Mouse (Mus musculus) adrenal gland, postnatal 25 days (tissue): ENCODE measurements around the gene Smyd3. TPM values are rescaled to one million over a fixed set of nuclear protein-coding genes. Genes with fewer than 3 reads are reported as not detected.
A peak's percentile ranks its signal among the peaks of the same experiment; 100 is the strongest.
"Not testable (repeated sequence)": the region's sequence is repeated elsewhere in the genome, so short reads cannot be mapped to it uniquely, and the experiment has no call there.

Source experiments
- DNase-seq: peaks from one replicate; pipeline ENCODE4 v3.0.0; 2021; ENCODE audit warnings: mixed read lengths
- total RNA-seq: library from RNA; stranded (reverse); gene quantifications from 2 replicates; pipeline ENCODE4 v1.2.3, GENCODE M21; 2021

Gene Smyd3
- total RNA-seq, 1 experiment from 2014 or later = 9.6 TPM

DNA sequence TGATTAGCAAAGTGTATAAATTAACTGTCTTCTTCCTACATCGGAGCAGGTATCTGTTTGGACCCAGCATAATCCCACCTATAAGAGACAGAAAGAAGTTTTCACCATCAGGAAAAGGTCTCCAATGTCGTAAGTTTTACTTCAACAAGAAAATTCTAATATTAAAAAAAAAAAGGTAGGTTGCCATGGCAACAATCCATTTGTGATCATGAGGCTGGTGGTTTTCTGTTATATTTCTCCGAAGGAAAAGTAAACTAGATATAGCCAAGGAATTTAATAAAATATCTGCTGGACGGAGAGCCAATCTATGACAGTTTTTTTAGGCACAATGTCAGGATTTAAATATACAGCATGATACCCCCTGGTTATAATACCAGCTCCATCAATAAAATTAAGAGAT is 142.9 kb downstream of the Smyd3 start:
- DNase-seq = no peak

DNA sequence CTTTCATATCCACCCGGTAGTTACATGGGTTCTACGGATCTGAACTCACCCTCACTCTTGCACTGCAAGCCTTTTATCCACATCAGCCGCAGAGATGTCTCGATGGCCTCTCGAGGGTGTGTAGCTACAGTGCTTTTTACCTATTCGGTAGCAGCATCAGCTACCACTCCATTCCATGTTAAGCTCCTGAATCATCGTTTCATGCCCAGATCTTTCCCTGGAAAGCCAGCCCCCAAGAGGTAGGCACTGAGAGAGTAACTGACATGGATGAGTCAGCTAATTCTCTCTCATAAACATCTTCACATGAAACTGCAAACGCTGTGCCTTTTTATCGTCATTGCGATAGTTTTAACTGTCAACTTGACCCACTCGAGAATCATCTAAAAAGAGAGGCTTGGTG is 143.9 kb downstream of the Smyd3 start:
- no peak for DNase-seq

DNA sequence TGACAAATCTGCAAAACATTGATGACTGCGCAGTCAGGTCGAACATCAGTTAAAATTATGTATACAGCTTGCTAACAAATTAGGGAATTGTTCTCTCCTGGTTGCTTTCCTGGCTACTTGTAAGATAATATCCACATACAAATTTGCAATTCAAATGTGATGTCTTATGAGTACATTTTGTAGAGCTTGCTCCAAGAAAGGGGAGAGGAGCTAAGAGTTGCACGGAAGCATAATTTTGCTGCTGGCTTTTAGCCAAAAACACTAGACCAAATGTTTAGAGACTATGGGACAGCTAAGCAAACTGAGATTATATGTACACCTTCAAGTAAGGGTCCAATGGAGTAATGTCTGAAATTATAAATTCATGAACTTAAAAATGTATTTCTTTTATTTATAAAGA is 146.7 kb downstream of the Smyd3 start:
- no peak for DNase-seq

DNA sequence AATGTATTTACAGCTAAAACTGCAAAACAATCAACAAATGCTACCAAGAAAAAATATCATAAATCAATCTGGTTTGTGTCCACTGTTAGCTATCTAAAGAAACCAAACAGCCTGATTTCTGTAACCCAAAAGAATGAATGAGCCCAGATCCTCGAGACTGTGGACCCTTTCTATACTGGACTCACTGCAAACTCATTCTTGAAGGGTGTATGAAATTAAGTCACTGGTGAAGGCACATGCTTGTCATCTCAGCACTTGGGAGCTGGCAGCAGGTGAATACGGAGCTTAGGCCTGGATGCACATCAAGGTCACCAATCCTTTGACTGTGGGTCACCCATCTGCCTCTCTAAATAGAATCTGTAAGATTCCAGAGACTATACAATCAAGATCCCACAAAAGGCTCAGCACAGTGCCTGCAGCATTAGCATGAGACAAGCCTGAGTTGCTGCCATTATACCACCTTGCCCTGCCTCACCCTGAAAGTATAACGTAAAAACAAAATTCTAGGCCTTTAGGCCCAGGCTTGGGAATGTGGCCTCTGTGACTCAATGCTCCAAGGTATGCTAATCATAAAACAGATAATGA is 149.3 kb downstream of the Smyd3 start:
- no peak for DNase-seq

DNA sequence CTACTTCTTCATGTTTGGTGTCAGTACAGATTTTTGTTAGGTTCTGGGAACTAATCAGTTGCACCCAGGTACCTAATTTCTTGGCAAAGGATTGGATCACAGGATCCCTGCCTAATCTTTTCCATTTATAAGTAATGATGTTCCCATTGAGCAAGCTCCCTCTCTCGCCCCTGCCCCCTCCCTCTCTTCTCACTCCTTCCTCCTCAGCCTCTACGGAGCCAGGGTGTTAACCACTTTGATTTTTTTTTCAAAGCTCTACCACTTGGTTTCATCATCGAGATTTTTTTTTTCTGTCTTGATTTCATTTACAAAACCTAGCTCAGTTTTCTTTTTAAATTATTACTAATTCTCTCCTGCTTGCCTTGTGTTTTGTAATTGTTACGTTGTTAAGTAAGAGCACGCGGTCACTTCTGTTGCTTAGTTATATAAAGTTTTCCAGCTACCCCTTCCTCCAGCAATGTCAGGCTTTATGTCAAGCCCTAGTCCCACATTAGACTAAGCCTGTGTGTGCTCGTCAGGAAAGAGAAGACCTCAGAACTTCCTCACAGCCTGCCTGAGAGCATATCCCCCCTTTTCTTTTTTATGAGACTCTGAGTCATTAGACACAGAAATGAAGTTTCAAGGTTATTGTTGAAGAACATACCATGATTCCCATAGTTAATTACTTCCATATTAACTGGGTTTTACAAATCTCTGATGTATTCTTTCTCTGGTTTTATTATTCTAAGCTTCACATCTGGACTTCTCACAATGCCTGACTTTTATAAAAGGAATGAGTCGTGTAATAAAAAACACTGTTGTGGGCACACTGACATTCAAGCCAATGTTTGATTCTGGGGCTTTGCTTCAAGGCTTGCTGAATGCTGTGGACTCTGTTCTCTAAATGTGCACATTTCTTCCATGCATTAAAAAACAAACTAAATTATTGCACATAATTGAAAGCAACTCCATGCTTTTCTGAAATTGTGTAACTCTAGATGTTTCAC is 156.1 kb downstream of the Smyd3 start:
- DNase-seq = no peak

DNA sequence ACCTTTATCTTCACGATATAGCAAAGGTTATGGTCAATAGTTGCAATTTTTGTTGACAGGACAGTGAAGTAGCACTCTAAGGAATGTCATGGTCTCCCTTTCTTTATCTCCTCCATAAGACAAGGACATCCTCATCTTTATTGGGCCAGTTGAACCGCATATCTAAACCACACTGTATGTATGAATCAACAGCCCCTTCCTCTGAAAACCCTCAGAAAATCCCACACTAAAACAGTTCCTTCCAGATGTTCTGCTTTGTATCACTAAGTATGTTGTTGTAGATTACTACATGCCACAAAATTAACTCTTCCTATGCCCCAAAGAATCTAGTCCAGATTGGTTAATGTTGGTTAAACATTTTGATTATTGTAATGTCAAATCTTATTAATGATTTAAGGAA is 160.7 kb downstream of the Smyd3 start:
- DNase-seq = no peak

DNA sequence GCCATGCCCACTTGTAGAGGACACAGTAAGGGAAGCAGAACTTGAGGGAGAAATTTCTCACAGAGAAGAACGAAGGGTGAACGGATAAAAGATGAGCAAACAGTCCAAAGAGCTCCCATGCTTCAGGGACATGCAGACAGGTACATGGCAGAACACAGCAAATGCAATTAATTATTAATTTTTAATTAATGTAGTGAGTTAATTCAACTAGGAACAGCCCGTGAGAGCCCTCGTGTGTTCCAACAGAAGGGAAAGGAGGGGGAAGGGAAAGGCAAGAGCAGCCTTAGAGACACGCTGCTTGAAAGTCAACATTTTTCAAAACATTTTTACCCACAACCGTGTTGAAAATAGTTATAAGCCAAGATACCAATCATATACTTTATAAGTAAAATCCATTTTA is 163.6 kb downstream of the Smyd3 start:
- DNase-seq = no peak

DNA sequence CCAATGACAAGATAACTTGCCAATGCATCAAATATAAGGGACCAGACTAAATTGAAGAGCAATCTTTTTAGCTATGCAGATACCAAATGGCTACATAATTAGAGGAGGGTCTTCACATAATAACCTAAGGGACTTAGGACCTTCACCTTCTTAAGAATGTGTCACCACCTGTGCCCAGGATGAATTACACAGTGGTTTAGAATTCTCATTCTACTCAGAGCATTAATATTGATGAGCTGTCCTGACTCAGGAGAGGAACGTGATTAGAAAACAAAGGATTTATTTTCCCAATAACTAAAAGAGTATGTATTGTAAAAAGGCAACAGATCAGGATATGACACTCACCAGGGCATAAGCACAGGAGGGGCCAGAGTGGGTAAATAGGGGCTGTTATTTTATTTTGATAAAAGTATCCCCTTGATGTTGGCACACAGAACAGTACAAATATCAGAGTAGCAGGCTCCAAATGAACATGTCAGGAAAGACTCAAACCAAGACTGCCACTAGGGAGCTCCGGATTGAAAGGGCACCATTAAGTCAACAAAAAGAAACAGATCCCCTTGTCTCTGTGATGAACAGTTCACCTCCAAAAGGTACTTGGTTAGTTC is 172.4 kb downstream of the Smyd3 start:
- DNase-seq = no peak

DNA sequence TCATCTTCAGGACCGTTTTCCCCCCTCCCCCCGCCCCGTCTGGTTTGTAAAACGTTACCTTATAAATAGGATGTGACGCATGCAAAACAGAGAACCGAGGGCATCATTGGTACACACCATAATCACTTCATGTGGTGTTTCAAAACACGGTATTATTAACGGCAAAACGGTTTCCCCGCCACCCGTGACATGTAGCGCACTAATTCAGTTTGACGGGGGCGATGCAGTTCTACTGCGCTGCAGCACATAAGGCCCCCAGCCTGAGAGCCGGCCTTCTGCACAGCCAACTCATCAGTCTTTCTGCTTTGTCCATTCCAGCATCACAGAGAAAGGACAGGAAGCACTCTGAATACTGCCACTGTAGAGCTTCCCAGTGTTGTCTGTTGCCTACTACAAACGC is 174.4 kb downstream of the Smyd3 start:
- DNase-seq = no peak

DNA sequence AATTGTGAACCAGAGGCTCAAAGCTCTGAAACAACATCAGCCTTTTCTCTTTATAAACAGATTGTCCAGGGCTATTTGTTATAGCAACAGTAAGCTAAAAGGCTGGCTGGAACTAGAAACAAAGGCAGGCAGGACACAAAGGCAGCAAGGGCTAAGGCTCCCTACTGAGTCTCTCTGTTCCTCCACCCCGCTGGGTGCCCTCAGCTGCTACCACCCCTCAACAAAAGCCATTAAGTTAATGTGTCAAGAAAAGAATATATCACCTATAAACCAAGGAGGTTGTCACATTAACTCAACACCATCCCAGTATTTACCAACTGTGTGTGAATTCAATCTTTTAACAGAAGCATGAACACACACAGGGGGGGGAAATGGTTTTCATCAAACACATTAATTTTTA is 176.3 kb downstream of the Smyd3 start:
- no peak for DNase-seq

DNA sequence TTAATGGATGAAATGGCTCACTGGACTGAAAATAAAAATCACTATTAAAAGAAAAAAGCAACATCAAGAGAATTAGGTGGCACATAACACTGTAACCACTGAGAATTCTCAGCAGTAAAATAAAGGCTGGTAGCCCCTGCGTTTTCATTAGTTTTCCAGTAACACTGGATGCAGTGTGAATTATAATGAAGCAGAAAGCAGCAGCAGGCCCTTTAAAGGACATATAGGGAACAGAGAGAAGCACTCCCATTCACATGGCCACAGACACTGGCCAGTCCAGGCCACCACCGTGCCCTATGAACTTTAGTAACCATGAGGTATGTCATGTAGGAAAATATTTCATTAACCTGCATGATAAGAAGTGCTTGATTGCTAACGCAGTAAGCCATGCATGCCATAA is 178.8 kb downstream of the Smyd3 start:
- no peak for DNase-seq

DNA sequence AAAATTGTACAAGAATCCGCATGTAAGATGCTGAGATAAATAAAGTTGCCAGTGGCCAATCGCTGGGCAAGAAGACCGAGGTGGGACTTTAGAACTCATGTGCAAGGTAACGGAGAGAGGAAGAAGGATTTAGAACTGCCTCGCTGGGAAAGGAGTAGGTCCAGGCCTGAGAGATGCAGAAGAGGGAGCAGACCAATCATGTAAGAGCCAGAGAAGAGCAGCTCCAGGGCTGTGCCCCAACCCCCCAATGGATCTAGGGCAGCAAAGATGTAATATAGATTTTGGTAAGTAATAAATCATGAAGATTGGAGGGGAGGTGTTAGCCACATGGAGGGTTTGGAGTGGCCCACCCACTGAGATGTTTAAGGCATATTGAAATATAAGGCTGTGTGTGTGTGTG is 180.3 kb downstream of the Smyd3 start:
- no peak for DNase-seq

DNA sequence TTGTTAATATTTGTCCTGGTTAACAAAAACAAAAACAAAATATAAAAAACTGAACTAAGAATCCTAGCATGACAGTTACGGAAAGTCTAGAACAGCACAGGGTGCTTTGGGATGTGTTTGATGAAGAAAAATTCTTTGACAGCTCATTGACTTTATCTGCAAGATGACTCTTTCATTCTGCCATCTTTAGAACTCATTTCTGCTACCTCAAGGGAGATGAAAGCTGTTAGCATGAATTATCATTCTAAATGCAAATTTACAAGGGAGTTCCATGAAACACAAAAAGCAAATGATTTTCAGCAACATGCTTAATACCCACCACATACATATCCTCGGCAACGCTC is 190.9 kb downstream of the Smyd3 start:
- DNase-seq = no peak

DNA sequence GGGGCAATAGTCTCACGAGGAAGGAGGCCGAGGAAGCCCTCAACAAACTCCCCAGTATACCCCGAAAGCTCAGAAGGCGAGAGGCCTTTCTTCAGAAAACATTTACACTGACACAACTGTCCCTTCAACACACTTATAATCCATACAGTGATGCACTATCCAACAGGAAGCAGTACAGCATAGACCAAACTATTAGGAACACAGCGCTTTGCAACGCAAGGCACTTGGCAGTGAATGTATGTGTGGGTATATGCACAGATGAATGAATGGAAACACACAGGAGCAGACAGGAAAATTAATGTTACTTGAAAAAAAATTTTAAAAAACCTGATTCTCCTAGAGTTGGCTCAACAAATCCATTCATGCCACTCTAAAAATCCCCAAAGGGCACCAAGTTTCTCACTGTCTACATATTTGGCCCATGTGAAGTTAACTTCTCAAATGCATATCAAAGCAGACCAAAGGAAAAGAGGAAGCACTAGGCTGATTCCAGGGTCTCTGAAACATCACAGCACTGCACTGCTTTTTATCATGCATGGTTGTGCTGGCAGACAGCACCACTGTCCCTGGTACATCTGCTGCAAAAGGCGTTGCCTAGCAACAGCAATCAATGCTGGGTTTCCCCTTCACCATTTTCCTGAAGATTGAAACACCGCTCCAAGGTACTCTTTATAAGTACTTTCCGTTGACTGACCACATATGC is 191.4 kb downstream of the Smyd3 start:
- DNase-seq = no peak

DNA sequence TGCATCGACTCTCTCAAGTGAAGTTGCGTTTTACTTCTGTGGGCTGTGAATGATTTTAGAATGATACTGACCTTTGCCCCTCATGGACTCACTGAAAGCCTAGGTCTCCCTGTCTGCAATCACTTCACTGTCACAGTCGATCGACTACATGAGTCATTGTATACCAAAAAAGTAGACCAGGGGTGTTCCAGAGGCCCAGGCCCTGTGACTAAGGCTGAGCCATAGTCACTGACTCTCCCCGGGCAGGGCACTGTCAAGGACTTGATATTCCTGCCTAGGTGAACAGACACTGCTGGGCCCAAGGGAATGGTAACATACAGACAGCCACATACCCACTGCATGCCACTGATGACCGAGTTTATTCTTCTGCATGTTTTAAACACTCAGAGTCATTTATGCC is 193.6 kb downstream of the Smyd3 start:
- peak; percentile 49 for DNase-seq

DNA sequence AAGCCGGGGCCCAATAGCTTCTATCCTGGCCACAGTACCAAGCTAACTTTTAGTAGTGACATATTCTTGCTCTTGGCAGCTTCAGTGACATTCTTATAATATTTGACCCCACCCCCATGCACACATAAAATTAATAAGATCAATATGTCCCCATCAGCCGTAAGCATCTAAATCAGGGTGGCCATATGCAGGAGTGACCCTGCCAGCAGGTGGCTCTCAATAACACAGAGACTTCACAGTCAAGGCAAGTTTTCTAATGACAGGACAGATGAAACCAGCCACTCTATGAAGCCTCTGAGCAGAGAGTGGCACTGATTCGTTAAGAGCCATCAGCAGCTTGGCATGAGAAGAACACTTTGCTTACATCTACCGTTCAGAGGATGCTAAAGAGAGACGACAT is 204.2 kb downstream of the Smyd3 start:
- no peak for DNase-seq

DNA sequence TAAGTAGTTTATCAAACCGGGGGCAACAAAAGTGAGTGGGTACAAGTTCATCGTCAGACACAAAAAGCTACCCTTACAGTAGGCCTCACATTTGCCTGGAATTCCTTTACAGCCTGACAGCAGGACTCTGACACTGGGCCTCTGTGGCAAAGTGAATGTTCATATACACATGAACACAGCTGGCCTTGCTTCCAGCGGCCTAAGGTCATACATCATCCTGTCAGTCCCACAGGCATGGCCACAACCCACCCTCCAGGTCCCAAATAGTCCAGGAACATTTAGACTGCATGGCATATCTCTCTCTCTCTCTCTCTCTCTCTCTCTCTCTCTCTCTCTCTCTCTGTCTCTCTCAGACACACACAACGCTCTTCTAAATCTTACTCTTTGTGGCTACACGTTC is 208.4 kb downstream of the Smyd3 start:
- DNase-seq = no peak

DNA sequence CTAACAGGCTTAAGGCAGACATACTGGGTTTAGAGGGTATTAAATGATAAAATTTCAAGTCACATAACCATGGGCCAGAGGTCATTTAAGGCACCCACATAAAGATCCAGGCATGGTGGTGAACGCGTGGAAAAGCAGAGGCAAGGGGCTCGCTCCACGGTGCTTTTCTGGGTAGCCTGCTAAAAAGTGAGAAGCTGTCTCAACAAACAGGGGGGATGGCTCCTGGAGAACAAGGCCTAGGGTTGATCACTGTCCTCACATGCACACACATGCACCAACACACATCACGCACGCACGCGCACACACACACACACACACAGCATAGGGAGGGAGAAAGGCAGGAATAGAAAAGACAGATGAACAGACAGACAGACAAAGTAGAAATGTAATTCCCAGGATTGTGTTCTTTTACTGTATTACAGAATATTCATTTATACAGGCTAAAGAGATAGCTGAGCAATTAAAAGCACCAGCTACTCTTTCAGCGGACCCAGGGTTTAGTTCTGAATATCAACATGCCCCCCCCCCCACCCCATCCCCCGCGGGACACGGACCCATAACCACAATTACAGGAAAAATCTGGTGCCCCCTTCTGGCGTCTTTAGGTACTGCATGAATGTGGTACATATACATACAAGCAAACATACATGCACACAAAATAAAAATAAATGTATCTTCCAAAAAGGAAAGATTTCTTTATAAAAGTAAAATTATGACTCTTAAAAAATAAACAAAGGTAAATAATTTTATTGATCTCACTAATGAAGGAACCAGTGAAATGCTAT is 215.2 kb downstream of the Smyd3 start:
- no peak for DNase-seq

DNA sequence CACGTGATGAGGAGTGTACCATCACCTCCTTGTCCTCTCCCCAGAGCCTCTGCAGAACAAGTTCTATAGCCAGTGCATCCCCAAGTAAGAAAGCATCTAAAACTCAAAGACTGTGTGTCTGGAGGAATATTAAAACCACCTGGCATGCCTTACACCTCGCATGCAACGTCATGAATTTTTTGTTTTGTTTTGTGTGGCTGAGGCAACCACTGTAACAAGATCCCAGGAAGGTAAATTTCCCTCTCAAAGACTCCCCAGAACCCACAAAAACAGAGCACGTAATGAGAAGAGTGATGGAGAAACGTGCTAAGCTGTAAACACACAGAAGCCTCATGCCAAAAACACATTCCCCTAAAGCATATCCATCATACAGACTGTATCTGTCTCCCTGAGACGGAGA is 222.2 kb downstream of the Smyd3 start:
- no peak for DNase-seq

DNA sequence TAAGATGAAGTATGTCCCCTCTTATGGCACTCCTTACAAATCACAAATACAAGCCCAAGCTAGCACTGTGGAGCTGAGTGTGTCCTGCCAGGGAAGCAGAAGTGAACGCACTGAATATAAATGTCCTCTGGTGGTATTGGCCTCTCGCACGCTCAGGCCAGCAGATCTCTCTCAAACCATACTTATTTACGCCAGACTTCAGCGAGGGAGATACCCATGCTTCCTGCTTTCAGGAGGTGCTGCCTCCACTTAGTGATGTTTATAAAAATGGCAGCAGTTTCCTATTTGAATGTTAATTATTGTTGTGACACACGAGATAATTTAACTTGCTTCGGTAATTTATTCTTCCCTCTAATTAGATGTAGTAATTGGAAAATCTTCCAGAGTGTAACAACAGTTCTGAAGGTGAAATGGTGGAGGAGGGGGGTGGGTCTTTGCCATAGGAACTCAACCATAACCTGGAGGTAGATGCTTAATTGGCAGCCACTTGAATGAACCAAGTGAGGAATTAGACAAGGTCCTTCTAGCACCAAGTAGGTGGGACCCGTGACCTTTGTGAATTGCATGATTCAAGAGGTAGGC is 224.0 kb downstream of the Smyd3 start:
- no peak for DNase-seq

DNA sequence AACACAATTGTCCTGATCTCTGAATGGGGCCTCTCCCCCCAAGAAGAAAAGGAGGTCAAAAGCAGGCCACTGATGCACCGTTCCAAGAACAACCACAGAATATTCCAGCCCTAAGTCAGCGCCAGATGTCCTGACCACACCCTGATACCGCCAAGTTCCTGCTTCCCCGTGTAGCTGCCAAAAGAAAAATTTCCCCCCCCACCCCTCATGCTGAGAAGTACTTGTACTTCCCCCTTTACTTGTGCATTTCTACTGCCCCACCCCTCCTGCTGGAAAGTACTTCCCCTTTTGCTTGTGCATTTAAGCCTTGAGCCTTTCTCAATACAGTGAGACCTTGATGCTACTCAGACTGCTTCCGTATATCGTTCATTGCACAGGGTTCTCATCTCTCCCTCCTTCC is 227.7 kb downstream of the Smyd3 start:
- DNase-seq = not testable (repeated sequence)

DNA sequence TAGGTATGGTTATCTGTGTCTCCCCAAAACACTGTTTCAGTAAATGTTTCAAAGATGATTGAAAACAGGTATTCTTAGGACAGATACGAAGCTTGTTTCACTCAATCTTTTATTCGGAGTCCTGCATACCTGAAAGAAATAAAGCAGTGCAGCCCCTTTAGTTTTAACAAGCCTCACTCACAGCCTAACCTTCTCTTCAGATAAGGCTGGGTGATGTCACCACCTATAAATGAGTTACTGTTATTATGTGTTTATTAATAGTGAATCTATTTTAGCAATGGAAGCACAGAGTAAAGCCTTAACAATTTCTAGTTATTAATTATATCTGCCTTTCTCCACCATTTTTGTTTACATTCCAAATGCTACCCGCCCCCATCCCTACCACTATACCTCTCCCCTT is 228.1 kb downstream of the Smyd3 start:
- DNase-seq = no peak
